Mouse (Mus musculus) CD4-positive helper T cell, adult 2 months (primary cell): Measurements from ENCODE around the gene Atp1a3.
A peak's percentile ranks its signal among the peaks of the same experiment; 100 is the strongest.

ENCODE experiments used
- DNase-seq: peaks from one replicate; pipeline ENCODE4 v3.0.0-alpha.2; 2012; ENCODE audit warnings: low read depth, missing footprints, low spot score

Gene Atp1a3

DNA sequence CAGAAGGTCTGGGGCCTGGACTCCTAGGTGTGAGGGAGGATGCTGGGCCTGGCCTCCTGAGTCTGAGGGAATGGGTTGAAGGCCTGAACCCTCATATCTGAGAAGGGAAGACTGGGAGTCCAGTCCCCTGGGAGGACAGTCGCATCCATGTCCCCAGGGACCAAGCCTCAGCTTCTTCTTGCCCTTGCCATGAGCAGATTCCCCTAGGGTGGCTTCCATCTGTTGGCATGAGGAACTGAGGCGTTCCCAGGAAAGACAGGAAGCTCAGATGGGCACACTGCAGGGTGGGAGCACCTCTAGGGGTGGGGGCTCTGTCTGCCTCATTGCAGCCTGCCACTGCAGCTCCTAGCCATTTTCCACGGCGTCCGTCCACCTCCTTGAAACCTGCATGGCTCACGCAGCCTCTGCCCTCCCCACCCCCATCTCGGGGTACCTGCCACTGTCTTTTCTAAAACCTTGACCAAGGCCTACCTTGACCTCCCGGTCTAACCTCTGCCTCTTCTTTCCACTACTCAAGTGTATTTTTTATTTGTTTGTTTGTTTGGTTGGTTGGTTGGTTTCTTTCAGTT is 1.9 kb downstream of the Atp1a3 start:
- no peak for DNase-seq

DNA sequence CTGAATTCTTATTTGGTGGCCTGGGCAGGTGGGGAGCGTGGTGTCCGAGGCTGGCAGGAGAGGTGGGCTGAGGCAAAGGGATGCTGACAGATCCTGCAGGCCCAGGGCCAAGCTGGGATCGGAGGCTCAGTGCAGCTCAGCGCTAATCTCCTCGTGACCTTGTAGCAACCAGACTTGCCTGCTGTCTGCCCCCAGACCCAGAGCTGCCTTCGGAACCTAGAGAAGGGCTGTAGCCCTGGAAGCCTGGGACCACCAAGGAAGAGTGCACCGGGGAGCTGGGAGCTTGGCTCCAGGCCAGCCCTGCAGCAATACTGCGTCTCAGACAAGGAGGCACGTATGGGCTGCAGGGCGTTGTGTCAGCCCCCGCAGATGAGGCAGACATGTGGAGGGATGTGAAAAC is 2.5 kb downstream of the Atp1a3 start:
- DNase-seq = no peak

DNA sequence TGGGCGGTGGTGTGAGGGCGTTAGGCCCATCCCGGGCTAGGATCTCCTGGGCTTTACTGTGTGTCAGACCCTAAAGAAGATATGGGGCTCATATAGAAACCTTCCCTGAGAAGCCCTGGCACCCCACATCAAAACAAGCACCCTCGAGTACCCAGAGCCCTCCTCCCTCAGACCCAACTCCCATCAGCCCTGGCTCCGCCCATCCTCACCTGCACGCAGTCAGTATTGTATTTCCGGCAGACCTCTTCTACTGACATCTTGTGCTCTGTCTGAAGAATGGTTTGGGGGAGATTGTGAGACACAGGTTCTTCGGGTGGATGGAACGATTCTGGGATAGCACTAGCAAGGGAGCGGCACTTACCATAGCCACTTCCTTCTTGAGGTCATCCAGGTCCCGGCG is 5.0 kb downstream of the Atp1a3 start:
- DNase-seq = peak; percentile 69

DNA sequence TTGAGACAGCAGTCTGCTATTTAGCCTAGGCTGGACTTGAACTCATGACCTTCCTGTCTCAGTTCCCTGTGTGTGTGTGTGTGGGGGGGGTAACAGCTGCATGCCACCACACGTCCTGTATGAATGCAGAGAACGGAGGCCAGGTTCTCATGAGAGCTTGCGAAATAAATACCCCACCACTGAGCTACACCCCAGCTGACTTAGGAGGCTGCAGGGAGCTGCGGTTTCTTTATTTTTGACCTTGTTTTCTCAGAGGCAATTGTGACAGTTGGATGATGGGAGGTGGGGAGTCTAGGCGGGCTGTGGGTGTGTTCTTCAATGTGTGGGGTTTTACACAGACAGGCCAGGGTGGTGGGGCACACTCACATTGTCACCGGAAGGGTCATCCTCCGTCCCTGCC is 5.5 kb downstream of the Atp1a3 start:
- peak; percentile 53 for DNase-seq

DNA sequence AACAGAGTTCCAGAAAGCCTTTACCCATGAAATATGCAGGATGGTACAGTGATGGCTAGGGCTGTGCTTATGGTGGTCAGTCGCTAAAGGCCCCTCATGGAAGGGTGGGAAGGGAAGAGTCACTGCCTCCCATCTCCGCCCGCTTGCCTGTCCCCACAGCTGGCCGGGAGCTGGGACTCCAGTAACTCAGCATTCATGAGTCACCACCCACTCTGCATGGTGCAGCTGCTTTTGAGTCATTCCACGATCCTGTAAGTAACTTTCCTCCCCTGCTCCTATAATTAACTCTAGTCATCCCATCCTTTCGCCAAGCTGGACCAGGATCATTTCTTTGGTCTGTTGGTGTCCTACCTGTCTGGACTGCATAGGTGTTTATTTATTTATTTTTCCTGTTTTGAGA is 12.7 kb downstream of the Atp1a3 start:
- no peak for DNase-seq

DNA sequence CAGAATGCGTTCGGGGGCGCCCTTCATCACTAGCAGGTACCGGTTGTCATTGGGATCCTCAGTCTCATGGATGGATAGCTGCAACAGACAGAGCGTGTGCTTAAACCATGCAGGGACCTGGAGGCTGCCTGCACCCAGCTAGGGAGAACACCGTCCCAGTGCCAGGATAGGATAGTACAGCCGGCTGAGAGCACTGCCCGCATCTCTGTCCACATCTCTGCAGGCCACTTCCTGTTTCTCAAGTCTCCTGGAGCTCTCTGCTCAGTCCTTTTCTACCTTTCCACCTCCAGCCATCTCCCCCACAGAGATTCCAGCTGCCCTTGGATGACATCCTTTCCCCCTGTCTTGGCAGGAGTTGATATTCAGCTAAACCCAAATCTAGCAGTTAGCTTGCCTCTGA is 15.3 kb downstream of the Atp1a3 start:
- no peak for DNase-seq

DNA sequence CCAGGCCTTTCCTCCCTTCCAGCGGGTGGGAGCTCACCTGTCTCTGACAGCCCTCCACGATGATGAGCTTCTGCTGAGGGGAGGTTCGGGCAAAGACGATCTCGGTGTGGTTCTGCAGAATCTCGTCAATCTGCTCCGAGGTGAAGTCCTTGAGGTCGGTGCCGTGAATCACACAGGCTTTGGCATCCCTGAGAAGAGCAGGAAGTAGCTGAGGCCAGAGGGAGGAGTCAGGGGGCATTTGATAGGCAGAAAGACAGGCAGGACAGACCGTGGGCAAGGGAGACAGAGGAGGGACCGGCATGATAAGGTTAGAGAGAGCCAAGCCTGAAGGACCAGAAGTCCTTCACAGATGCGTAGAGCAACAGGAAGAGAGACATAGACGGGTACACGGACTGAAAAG is 17.8 kb downstream of the Atp1a3 start:
- no peak for DNase-seq

DNA sequence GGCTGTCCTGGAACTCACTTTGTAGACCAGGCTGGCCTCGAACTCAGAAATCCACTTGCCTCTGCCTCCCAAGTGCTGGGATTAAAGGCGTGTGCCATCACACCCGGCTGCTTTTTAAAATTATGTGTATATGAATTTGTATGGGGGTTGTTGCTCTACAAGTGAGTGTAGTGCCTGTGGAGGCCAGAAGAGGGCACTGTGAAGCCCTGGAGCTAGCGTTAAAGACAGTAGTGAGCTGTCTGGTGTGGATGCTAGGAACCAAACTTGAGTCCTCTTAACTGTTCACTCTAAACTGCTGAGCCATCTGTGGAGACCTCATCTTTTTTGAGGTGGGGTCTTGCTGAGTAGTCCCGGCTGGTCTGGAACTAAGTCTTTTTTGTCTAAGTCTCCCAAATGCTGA is 20.0 kb downstream of the Atp1a3 start:
- DNase-seq = no peak

DNA sequence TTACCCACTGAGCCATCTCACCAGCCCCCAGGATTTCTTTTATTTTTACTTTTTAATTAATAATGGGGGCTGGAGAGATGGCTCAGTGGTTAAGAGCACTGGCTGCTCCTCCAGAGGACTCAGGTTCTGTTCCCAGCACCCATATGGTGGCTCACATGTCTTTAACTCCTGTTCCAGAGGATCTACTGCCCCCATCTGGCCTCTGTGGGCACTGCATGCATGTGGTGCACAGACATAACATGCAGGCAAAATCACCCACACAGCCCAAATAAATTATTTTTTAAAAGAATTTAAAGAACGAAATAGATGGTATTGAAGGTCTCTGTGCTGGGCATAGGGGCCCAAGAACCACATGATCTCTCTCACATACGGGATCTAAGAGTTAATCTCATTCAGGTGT is 21.5 kb downstream of the Atp1a3 start:
- DNase-seq = no peak

DNA sequence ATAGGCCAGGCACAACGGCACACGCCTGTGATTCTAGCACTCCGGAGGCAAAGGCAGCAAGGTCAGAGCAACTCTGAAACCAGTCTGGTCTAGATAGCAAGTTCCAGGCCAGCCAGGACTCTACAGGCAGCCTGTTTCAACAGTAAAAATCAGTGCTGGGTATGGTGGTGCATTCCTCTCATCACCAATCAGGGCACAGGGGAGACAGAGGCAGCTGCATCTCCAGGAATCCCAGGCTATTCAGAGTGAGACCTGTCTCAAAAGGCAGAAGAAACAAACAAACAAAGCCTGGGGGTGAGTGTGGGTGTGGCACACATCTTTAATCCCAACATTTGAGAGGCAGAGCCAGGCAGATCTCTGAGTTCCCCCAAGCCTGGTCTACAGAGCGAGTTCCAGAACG is 22.4 kb downstream of the Atp1a3 start:
- no peak for DNase-seq

DNA sequence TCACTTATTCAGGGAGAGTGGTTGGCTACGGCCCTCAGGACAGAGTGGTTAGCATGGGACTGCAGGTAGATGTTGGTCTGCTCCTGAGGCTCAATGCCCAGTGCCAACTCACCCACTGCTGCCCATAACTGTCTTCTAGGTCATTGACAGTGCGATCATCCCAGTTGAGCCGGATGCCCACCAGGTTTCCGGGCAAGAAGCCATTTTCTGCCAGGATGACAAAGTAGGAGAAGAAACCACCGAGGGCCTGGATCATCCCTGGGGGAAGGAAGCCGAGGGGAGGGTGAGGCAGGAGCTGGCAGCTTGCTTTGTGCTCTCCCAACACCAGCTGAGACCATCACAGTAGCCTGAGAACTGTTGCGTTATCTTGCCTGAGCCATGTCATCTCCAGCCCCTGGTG is 25.3 kb downstream of the Atp1a3 start:
- no peak for DNase-seq

DNA sequence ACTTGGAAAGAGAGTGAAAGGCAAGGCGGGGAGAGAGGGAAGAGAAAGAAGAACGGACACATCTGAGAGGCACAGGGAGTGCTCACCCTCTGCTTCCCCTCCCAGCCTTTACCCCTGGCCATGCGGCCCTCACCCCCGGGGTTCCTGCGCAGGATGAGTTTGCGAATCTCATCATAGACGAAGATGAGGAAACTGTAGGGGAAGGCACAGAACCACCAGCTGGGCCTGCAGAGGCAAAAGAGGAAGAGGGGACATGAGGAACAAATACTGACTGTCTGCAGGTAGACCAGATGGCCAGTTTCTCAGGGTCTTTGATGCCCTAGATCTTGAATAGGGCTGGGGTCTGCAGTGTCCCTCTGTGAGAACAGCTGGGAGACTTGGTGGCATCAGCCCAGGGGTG is 27.0 kb downstream of the Atp1a3 start:
- DNase-seq = no peak

DNA sequence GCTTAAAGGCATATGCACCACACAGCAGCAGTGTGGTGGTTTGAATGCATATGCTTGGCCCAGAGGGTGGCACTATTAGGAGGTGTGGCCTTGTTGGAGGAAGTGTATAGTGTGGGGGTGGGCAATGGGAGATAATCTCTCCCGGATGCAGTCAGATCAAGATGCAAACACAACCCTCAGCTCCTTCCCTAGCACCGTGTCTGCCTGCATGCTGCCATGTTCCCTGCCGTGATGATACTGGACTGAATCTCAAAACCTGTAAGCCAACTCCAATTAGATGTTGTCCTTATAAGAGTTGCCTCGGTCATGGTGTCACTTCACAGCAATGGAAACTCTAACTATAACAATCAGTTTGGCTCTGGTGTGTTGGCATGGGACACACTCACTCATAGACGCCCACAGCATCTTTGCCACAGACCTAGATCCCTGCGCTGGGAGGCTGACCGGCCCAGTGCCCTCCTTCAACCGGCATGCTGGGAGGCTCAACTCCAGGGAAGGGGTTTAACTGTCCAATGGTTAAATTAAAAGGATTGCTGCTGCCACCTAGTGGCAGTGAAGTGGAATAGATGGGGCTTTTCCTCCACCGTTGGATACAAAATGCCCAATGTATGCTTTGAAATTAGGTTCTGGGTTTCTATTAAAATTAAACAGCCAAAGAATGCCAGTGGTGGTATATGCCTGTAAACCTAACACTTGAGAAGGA is 30.7 kb downstream of the Atp1a3 start:
- peak; percentile 73 for DNase-seq

DNA sequence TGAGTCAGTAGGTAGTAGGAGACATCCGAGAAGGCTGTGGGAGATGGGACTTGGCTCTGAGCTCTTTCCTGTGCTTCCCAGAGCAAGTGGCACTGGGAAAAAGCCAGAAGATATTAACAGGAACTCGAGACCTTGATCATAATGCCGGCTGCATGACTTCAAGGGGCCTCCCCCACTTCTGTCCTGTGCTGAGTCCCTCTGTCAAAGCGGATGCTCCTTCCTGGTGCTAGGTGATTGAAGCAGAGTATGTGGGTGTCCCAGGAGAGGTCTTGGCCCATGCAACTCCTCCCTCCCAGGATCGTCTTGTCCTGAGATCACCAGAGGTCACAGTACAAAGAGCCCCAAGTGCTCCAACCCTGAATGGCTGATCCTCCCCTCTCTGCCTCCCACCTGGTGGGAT is 31.9 kb downstream of the Atp1a3 start:
- DNase-seq = no peak

DNA sequence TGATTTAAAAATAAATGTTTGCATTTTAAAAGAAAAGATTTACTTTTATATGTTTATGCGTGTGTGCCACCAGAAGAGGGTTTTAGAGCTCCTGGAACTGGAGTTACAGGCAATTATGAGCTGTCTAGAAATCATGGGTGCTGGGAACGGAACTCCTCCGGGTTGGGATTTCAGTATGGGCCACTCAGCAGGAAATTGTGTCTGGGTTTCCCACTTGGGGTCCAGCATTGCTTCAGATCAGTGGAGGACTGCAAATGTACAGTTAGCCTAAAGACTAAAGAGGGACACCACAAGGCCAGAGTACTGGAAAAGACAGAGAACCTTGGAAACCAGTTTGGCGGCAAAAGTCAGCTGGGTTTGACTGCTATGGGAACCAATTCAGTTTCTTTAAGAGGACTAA is 32.5 kb downstream of the Atp1a3 start:
- no peak for DNase-seq

DNA sequence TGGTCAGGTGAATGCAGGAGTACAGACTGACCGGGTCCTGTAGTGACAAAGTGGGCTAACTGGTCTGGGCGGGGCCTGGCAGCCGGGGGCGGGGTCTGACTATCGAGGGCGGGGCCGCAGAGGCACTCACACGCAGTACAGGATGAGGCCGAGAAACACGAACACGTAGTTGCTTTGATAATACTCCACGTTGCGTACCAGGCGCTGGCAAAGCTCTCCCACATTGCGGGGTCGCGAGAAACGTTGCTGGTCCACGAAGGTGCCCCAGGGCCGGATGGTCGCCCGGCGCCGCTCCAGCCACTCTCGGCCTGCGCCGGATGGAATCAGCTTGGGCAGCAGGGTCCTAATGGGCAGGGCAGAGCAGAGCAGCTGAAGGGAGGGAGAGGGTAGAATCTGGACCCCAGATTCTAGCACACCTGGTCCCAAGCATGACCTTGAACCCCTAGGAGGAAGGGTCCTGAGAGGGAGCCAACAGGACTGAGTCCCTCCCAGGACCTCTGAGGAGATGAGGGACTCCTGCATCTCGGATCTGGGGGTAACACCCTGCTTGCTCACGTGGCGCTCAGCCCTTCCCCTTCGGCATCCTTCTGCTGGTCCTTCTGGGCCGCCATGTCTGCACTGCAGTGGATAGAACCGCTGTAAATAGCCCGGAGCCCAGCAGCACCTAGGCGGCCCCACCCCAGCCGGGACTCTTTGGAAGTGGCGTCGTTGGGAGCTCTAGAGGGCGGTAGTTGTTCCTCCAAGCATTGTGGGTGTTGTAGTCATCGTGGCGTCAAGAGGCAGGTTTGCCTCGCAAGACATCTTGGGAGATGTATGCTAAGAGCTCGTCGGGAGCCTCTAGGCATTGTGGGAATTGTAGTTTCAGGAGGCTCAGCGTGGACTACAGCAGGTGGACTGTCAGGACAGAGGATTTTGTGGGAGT is 33.5 kb downstream of the Atp1a3 start, which contains the start of gene Rabac1:
TSS of gene Rabac1 (minus strand) at position 783 of the 922 bp plus-strand sequence.
- peak; percentile 95 for DNase-seq

DNA sequence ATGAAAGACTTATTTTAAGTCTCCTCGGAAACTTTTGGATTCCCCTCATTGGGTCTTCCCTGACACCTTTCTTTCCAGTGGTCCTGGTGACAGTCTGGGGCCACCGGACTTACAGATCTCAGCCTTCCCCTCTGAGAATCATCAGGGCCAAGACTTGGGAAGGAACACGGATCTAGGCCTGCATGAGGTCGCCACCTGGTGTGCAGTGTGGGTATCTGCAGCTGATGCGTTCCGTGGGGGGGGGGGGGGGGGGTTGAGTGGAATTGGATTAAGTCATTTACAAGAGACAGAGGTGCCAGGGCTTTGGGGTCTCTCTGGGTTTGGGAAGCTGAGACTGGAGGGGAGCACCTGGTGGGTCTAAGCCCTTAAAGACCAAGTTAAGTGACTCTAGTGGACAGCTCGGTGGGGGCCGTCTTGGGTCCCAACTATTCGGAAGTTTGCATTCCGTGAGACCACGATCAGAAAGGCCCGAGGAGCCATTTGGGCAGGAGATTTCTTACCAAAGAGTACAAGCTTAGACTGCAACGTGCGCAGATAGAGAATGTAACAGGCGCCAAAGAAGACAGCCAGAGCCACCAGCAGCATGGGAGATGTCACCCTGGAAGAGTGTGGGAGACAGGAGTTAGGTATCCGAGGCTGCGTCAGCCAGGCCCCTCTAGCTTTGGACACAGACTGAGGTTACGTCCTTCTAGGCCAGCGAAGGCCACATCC is 34.3 kb downstream of the Atp1a3 start:
- peak; percentile 80 for DNase-seq

DNA sequence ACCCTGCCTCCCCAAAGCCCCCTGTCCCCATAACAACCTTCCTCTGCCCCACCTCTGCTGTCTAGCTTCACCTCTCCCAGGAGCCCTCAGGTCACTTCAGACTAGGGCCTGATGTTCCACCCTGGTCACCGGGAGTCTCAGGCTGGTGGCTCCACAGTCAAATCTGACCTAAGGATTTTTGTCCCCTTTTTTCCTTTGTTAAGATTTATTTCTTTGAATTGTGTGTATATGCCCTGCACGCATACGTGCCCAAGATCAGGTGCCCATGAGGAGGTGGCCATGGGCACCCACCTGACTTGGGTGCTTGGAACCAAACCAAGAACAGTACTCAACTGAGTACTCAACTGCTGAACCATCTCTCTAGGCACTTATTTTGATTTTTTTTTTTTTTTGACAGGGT is 35.4 kb downstream of the Atp1a3 start:
- DNase-seq = no peak

DNA sequence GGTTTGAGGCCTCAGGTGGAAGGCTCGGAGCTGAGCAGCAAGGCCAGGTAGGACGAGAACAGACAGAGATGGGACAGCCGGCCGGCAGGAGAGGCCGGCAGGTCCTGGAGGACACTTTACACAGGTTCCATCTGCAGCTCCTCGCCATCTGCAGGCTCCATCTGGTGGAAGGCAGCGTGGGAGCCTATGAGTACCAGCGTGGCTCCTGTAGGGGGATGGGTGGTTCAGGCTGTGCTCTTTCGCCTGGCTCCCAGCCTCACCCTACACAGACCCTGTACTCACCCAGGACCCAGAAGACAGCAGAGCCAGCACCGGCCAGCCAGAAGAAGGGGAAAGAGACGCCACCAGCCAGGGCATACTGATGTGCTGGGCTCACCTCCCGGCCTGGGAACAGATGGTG is 36.0 kb downstream of the Atp1a3 start:
- no peak for DNase-seq

DNA sequence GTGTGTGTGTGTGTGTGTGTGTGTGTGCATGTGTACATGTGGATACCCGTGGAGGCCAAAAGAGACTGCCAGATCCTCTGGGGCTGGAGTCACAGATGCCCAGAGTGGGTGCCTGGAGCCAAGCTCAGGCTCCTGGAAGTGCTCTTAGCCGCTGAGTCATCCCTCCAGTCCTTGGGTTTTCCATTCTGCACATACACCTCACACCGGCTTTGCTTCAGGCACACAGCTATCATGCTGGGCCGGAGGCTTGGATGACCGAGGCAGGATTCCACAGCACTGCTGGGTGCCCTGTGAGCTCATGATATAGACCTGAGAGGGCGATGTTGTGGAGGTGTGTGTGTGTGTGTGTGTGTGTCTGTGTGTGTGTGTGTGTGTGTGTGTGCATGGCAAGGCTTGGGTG is 37.3 kb downstream of the Atp1a3 start:
- DNase-seq = no peak

DNA sequence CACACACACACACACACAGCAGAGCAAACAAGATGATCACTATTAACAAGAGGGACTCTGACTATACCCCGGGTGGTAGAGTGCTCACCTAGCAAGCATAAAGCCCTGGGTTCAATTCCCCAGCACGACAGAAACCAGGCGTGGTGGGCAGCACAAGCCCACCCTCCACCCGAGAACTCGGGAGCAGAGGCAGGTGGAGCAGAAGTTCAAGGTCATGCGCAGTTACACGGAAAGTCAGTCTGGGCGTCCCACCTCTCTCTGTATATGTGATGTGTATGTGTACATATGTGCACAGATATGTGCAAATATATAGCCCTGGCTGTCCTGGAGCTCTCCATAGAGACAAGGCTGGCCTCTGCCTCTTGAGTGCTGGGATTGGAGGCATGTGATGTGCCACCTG is 37.8 kb downstream of the Atp1a3 start:
- no peak for DNase-seq
